Mouse (Mus musculus): ENCODE measurements around the gene Rab11fip3.

DNA sequence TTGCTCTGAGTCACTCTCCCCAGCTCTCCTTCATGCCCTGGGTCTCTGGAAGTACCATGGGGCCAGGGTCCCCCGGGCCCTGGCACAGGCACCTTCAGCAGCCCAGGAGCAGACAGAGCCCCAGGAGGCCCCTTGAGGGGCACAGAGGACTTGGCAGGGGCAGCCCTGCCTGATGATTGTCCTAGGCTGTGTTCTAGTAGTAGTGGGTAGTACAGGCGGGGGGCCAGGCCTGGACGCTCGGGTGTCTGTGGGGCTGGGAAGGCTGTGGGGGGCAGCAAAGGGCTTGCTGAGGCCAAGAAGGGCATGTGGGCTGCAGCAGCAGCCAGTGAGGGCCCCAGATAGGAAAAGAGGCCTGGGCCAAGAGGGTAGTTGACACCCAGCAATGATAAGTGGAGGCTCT lies 121.8 kb downstream of the Rab11fip3 start:
- TF ChIP-seq CHD2 (IDR thresholded peaks at IDR 0.05; ENCODE audit: low read depth, low read length): no peak
- TF ChIP-seq HCFC1 (IDR thresholded peaks at IDR 0.05; ENCODE audit: borderline replicate concordance, insufficient read depth, low read length): no peak
- TF ChIP-seq ZNF384 (IDR thresholded peaks at IDR 0.05; ENCODE audit: low read depth, low read length): no peak
- no peak for TF ChIP-seq ZC3H11A (IDR thresholded peaks at IDR 0.05; ENCODE audit: borderline replicate concordance, low read depth, low read length)
